Mouse (Mus musculus): ENCODE measurements around the gene Fut9. TPM values are rescaled to one million over a fixed set of nuclear protein-coding genes. Genes with fewer than 3 reads are reported as not detected.

Fut9 gene
- polyA plus RNA-seq, 1 experiment from 2014 or later = 1.9 TPM

DNA sequence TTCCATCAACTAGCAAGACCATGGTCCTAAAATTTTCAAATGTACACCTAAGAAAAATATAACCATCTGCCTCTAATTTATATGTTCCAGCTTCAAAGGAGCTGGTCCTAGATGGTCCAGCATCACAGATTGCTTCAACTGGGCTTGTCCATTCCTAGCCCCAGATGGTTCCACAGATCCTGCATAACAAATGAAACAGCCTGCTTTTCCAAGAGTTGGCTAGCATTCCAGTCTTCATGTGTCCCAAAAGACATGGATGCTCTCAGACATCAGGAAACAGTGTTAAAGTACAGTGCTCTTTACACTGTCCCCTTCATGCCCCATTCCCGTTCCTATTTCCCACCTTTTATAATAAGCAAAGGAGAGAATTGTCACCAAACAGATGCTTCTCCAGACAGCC is 135.8 kb downstream of the Fut9 start:
- Histone ChIP-seq H3K27ac (ENCODE audit: low read depth, low read length) (no peak overlapping the region), H3K4me3 (ENCODE audit: low read depth, low read length) (no peak overlapping the region), H3K4me1 (ENCODE audit: control insufficient read depth, insufficient read depth, low read length) (no peaks in the 10 kb centered on the region), H3K27me3 (ENCODE audit: control insufficient read depth, insufficient read depth, low read length) (no peaks in the 10 kb centered on the region), H3K9me3 (ENCODE audit: control insufficient read depth, low read length) (no peaks in the 10 kb centered on the region), H3K36me3 (ENCODE audit: control insufficient read depth, insufficient read depth, low read length) (no peaks in the 10 kb centered on the region), H3K9ac (ENCODE audit: low read length) (no peak overlapping the region), H3K4me2 (ENCODE audit: low read depth) (no peak overlapping the region)
- ATAC-seq (ENCODE audit: insufficient read depth, low FRiP score, low TSS enrichment) (no peak), DNase-seq (ENCODE audit: low spot score) (no peak)
- WGBS = 79% methylated on average over 1 of the region's 1 CpGs

DNA sequence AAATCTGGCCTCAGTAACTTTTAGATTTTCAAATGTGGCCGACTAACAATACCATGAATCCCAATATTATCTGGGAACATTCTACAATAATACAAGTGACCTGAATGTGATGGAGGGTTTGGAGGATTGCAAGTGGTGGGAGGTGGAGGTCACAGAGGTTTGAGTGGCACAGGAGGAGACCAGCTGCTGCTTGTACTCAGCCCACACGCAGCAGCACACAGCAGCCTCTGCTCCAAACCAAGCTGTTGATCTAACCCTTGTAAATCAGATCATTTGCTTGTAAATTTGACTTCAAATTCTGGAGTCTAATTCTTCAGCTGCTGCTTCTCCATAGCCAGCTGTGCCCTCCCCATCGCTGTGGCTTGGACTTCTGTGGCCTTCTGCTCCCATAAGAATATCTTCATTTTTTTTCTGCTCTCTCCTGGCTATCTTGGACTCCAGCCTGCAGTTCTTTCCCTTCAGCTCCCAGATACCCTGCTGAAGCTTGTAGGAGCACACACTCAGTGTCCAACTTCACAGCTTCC is 138.8 kb downstream of the Fut9 start:
- no peak for ATAC-seq (ENCODE audit: insufficient read depth, low FRiP score, low TSS enrichment)
- Histone ChIP-seq H3K27me3 (ENCODE audit: control insufficient read depth, insufficient read depth, low read length) (no peaks in the 10 kb centered on the region), H3K9ac (ENCODE audit: low read length) (no peak overlapping the region), H3K9me3 (ENCODE audit: control insufficient read depth, low read length) (no peaks in the 10 kb centered on the region), H3K4me2 (ENCODE audit: low read depth) (no peak overlapping the region), H3K4me1 (ENCODE audit: control insufficient read depth, insufficient read depth, low read length) (no peaks in the 10 kb centered on the region), H3K27ac (ENCODE audit: low read depth, low read length) (no peak overlapping the region), H3K4me3 (ENCODE audit: low read depth, low read length) (no peak overlapping the region), H3K36me3 (ENCODE audit: control insufficient read depth, insufficient read depth, low read length) (no peaks in the 10 kb centered on the region)
- 74% methylated on average over 3 of the region's 3 CpGs for WGBS
- no peak for DNase-seq (ENCODE audit: low spot score)

GRCm38 (mm10) chr4:25658792-25659191 is 141.3 kb downstream of the Fut9 start:
- no peak overlapping the region for H3K4me3 ChIP-seq (ENCODE audit: low read depth, low read length)
- H3K27ac ChIP-seq (ENCODE audit: low read depth, low read length) = no peak overlapping the region
- ATAC-seq (ENCODE audit: insufficient read depth, low FRiP score, low TSS enrichment) (no peak), DNase-seq (ENCODE audit: low spot score) (no peak)
- no peaks in the 10 kb centered on the region for H3K27me3 ChIP-seq (ENCODE audit: control insufficient read depth, insufficient read depth, low read length)
- H3K9ac ChIP-seq (ENCODE audit: low read length) = no peak overlapping the region
- H3K4me2 ChIP-seq (ENCODE audit: low read depth) = no peak overlapping the region
- no peaks in the 10 kb centered on the region for H3K9me3 ChIP-seq (ENCODE audit: control insufficient read depth, low read length)
- H3K4me1 ChIP-seq (ENCODE audit: control insufficient read depth, insufficient read depth, low read length) = no peaks in the 10 kb centered on the region
- H3K36me3 ChIP-seq (ENCODE audit: control insufficient read depth, insufficient read depth, low read length) = no peaks in the 10 kb centered on the region
- 84% methylated on average over 3 of the region's 3 CpGs for WGBS

- H3K9ac ChIP-seq (ENCODE audit: low read length) = no peak overlapping the region
- ATAC-seq (ENCODE audit: insufficient read depth, low FRiP score, low TSS enrichment) (no peak), DNase-seq (ENCODE audit: low spot score) (no peak)
- no peak overlapping the region for H3K4me2 ChIP-seq (ENCODE audit: low read depth)
- H3K9me3 ChIP-seq (ENCODE audit: control insufficient read depth, low read length) = no peaks in the 10 kb centered on the region
- WGBS = 82% methylated on average over 3 of the region's 3 CpGs
- no peaks in the 10 kb centered on the region for H3K4me1 ChIP-seq (ENCODE audit: control insufficient read depth, insufficient read depth, low read length)
- no peak overlapping the region for H3K4me3 ChIP-seq (ENCODE audit: low read depth, low read length)
- no peak overlapping the region for H3K27ac ChIP-seq (ENCODE audit: low read depth, low read length)
- H3K27me3 ChIP-seq (ENCODE audit: control insufficient read depth, insufficient read depth, low read length) = no peaks in the 10 kb centered on the region
- H3K36me3 ChIP-seq (ENCODE audit: control insufficient read depth, insufficient read depth, low read length) = no peaks in the 10 kb centered on the region
Measured at GRCm38 (mm10) chr4:25651902-25652301, 148.1 kb downstream of the Fut9 start.

DNA sequence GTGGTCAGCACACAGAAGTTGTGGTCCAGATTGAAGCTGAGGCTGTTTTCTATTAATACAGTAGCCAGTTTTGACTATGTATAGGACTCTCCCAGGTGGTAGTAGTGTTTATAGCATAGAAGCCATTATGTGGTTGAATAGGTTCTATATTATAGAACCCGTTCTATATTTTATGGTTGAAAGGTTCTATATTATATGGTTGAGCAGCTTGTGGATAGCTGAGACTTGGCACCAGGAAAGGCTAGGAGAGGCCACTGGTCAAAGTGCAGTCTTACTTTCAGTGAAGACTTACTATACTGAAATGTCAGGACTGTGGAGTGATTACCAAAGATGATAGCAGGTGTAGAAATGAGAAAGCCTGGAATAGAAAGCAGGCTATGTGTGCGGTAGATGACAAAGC is 151.9 kb downstream of the Fut9 start:
- H3K4me1 ChIP-seq (ENCODE audit: control insufficient read depth, insufficient read depth, low read length) = no peaks in the 10 kb centered on the region
- H3K36me3 ChIP-seq (ENCODE audit: control insufficient read depth, insufficient read depth, low read length) = no peaks in the 10 kb centered on the region
- H3K4me2 ChIP-seq (ENCODE audit: low read depth) = no peak overlapping the region
- H3K27ac ChIP-seq (ENCODE audit: low read depth, low read length) = no peak overlapping the region
- 94% methylated on average over 2 of the region's 2 CpGs for WGBS
- no peaks in the 10 kb centered on the region for H3K9me3 ChIP-seq (ENCODE audit: control insufficient read depth, low read length)
- DNase-seq (ENCODE audit: low spot score) (no peak), ATAC-seq (ENCODE audit: insufficient read depth, low FRiP score, low TSS enrichment) (no peak)
- no peak overlapping the region for H3K9ac ChIP-seq (ENCODE audit: low read length)
- H3K27me3 ChIP-seq (ENCODE audit: control insufficient read depth, insufficient read depth, low read length) = no peaks in the 10 kb centered on the region
- no peak overlapping the region for H3K4me3 ChIP-seq (ENCODE audit: low read depth, low read length)

GRCm38 (mm10) chr4:25647593-25647992 is 152.5 kb downstream of the Fut9 start:
- Histone ChIP-seq H3K27ac (ENCODE audit: low read depth, low read length) (no peak overlapping the region), H3K9ac (ENCODE audit: low read length) (no peak overlapping the region), H3K4me3 (ENCODE audit: low read depth, low read length) (no peak overlapping the region), H3K36me3 (ENCODE audit: control insufficient read depth, insufficient read depth, low read length) (no peaks in the 10 kb centered on the region), H3K4me2 (ENCODE audit: low read depth) (no peak overlapping the region), H3K27me3 (ENCODE audit: control insufficient read depth, insufficient read depth, low read length) (no peaks in the 10 kb centered on the region), H3K4me1 (ENCODE audit: control insufficient read depth, insufficient read depth, low read length) (no peaks in the 10 kb centered on the region), H3K9me3 (ENCODE audit: control insufficient read depth, low read length) (no peaks in the 10 kb centered on the region)
- DNase-seq (ENCODE audit: low spot score) (no peak), ATAC-seq (ENCODE audit: insufficient read depth, low FRiP score, low TSS enrichment) (no peak)
- 92% methylated on average over 1 of the region's 1 CpGs for WGBS

GRCm38 (mm10) chr4:25645580-25645979 is 154.5 kb downstream of the Fut9 start:
- Histone ChIP-seq H3K9ac (ENCODE audit: low read length) (no peak overlapping the region), H3K4me1 (ENCODE audit: control insufficient read depth, insufficient read depth, low read length) (no peaks in the 10 kb centered on the region), H3K36me3 (ENCODE audit: control insufficient read depth, insufficient read depth, low read length) (no peaks in the 10 kb centered on the region), H3K4me2 (ENCODE audit: low read depth) (no peak overlapping the region), H3K4me3 (ENCODE audit: low read depth, low read length) (no peak overlapping the region), H3K27ac (ENCODE audit: low read depth, low read length) (no peak overlapping the region), H3K9me3 (ENCODE audit: control insufficient read depth, low read length) (no peaks in the 10 kb centered on the region), H3K27me3 (ENCODE audit: control insufficient read depth, insufficient read depth, low read length) (no peaks in the 10 kb centered on the region)
- no peak for DNase-seq (ENCODE audit: low spot score)
- WGBS = 85% methylated on average over 2 of the region's 2 CpGs
- ATAC-seq (ENCODE audit: insufficient read depth, low FRiP score, low TSS enrichment) = no peak

GRCm38 (mm10) chr4:25641993-25642392 is 158.1 kb downstream of the Fut9 start:
- ATAC-seq (ENCODE audit: insufficient read depth, low FRiP score, low TSS enrichment) = no peak
- H3K4me1 ChIP-seq (ENCODE audit: control insufficient read depth, insufficient read depth, low read length) = no peaks in the 10 kb centered on the region
- no peak overlapping the region for H3K9ac ChIP-seq (ENCODE audit: low read length)
- WGBS = 87% methylated on average over 4 of the region's 4 CpGs
- H3K4me2 ChIP-seq (ENCODE audit: low read depth) = no peak overlapping the region
- H3K27ac ChIP-seq (ENCODE audit: low read depth, low read length) = no peak overlapping the region
- no peaks in the 10 kb centered on the region for H3K9me3 ChIP-seq (ENCODE audit: control insufficient read depth, low read length)
- no peaks in the 10 kb centered on the region for H3K36me3 ChIP-seq (ENCODE audit: control insufficient read depth, insufficient read depth, low read length)
- no peaks in the 10 kb centered on the region for H3K27me3 ChIP-seq (ENCODE audit: control insufficient read depth, insufficient read depth, low read length)
- DNase-seq (ENCODE audit: low spot score) = no peak
- no peak overlapping the region for H3K4me3 ChIP-seq (ENCODE audit: low read depth, low read length)

- no peak for DNase-seq (ENCODE audit: low spot score)
- no peaks in the 10 kb centered on the region for H3K27me3 ChIP-seq (ENCODE audit: control insufficient read depth, insufficient read depth, low read length)
- 88% methylated on average over 2 of the region's 2 CpGs for WGBS
- no peak overlapping the region for H3K27ac ChIP-seq (ENCODE audit: low read depth, low read length)
- H3K36me3 ChIP-seq (ENCODE audit: control insufficient read depth, insufficient read depth, low read length) = no peaks in the 10 kb centered on the region
- ATAC-seq (ENCODE audit: insufficient read depth, low FRiP score, low TSS enrichment) = no peak
- H3K9me3 ChIP-seq (ENCODE audit: control insufficient read depth, low read length) = no peaks in the 10 kb centered on the region
- H3K4me3 ChIP-seq (ENCODE audit: low read depth, low read length) = no peak overlapping the region
- no peak overlapping the region for H3K4me2 ChIP-seq (ENCODE audit: low read depth)
- no peak overlapping the region for H3K9ac ChIP-seq (ENCODE audit: low read length)
- no peaks in the 10 kb centered on the region for H3K4me1 ChIP-seq (ENCODE audit: control insufficient read depth, insufficient read depth, low read length)
Measured at GRCm38 (mm10) chr4:25633262-25633661, 166.8 kb downstream of the Fut9 start.

Measured in neural tube, embryonic 11.5 days (tissue).